Mouse (Mus musculus): Measurements from ENCODE around the gene Anapc15-ps. TPM values are rescaled to one million over a fixed set of nuclear protein-coding genes. Genes with fewer than 3 reads are reported as not detected.

Gene Anapc15-ps
- polyA plus RNA-seq, 1 experiment from 2014 or later, result not detected

DNA sequence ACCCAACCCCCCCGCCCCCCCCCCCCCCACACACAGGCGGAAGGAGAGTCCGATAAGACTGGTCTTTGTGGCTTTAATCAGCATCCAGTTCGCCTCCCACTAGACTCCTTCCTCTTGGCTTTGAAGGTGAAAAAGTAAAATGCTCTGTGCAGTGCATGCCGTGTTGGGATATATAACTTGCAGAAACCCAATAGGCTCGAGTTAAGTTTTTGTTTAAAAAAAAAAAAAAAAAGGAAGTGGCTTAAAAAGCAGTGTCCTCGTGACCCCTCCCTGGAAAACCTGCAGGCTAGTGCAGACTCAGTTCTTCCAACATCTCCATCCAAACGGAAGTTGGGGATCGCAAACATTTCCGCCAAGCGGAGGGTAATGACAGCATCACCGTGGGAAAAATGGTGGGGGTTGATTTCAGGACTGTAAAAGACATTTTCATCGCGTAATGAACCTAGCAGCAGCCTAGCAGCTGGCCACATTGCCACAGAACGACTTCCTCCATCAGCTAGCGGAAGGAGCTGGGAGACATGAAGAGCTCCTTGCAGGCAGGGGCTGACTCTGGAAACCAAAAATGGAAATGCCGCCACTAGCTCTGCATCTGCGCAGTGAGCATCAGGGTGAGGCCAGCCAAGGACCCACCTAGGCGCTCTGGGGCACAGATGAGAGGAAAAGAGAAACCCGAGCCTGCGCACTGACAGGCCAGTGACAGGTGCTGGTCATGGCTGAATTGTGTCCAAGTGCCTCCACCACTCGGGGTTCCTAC is 4.3 kb upstream of the Anapc15-ps start:
- no peak for TF ChIP-seq CTCF (IDR thresholded peaks at IDR 0.05; ENCODE audit: low read depth)
- H3K27me3 ChIP-seq (ENCODE audit: insufficient read depth, low read length), result no peaks in the 10 kb centered on the region
- 31% methylated on average over 22 of the region's 22 CpGs for WGBS
- H3K9me3 ChIP-seq (replicated peaks; ENCODE audit: low read length), result no peaks in the 10 kb centered on the region
- no peaks in the 10 kb centered on the region for H3K36me3 ChIP-seq (ENCODE audit: insufficient read depth, low read length)
- H3K4me1 ChIP-seq (replicated peaks; ENCODE audit: insufficient read depth, low read length), result peaks cover 8% of the 10 kb centered on the region; the same call in 1 of the 2 replicates
- peak; percentile 51 for DNase-seq (ENCODE audit: low spot score)
- ATAC-seq (replicated peaks; ENCODE audit: low FRiP score, low read depth), result 0 out of 2 replicates have a peak, but pooled peaks have one; percentile 39
- H3K4me3 ChIP-seq (replicated peaks; ENCODE audit: low read depth, low read length), result peak overlapping the region; percentile 9; the same call in 1 of the 2 replicates
- peak overlapping the region; percentile 27; the same call in 1 of the 2 replicates for H3K27ac ChIP-seq
- H3K9ac ChIP-seq (ENCODE audit: low read depth, low read length), result no peak overlapping the region
- H3K4me2 ChIP-seq (ENCODE audit: low read length), result peak overlapping the region; percentile 51

DNA sequence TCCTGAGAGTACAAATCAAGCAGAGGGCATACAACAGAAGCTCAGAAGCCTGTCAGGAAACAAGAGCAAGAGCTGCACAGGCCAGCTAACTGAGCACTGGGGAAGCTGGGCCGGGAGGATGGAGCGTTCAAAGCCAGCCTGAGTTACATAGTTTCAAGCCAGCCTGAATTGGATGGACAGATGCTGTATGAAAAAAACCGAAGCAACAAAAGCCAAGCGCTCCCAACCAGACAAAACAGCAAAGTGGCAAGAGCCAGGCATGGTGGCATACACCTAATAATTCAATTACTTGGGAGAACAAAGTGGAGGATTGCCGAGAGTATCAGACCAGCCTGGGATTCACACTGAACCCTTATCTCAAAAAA is 3.7 kb upstream of the Anapc15-ps start:
- Histone ChIP-seq H3K4me3 (replicated peaks; ENCODE audit: low read depth, low read length) (no peak overlapping the region), H3K9me3 (replicated peaks; ENCODE audit: low read length) (no peaks in the 10 kb centered on the region), H3K4me2 (ENCODE audit: low read length) (peak overlapping the region; percentile 51; the same call in 1 of the 2 replicates), H3K27ac (no peak overlapping the region), H3K36me3 (ENCODE audit: insufficient read depth, low read length) (no peaks in the 10 kb centered on the region), H3K4me1 (replicated peaks; ENCODE audit: insufficient read depth, low read length) (peaks cover 8% of the 10 kb centered on the region; the same call in 1 of the 2 replicates), H3K9ac (ENCODE audit: low read depth, low read length) (no peak overlapping the region), H3K27me3 (ENCODE audit: insufficient read depth, low read length) (no peaks in the 10 kb centered on the region)
- TF ChIP-seq CTCF (IDR thresholded peaks at IDR 0.05; ENCODE audit: low read depth), result no peak
- WGBS, result 68% methylated on average over 5 of the region's 5 CpGs
- ATAC-seq (replicated peaks; ENCODE audit: low FRiP score, low read depth), result no peak
- DNase-seq (ENCODE audit: low spot score), result no peak

DNA sequence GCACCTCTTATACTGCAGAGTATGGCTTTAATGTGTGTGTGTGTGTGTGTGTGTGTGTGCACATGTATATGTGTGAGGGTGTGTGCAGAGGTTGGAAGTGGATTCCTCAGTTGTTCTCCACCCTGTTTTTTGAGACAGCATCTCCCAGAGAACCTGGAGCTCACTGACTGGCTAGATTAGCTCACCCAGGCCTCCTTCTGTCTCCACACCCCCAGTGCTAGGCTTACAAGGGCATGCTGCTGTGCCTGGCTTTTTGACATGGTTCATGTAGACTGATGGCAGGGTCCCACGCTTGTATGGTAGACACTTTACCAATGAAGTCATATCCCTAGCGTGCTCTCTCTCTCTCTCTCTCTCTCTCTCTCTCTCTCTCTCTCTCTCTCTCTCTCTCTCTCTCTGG is 3.1 kb upstream of the Anapc15-ps start:
- no peak overlapping the region for H3K9ac ChIP-seq (ENCODE audit: low read depth, low read length)
- H3K27me3 ChIP-seq (ENCODE audit: insufficient read depth, low read length), result no peaks in the 10 kb centered on the region
- ATAC-seq (replicated peaks; ENCODE audit: low FRiP score, low read depth), result no peak
- no peaks in the 10 kb centered on the region for H3K36me3 ChIP-seq (ENCODE audit: insufficient read depth, low read length)
- H3K4me2 ChIP-seq (ENCODE audit: low read length), result no peak overlapping the region
- H3K4me1 ChIP-seq (replicated peaks; ENCODE audit: insufficient read depth, low read length), result peaks cover 8% of the 10 kb centered on the region; the same call in 1 of the 2 replicates
- H3K27ac ChIP-seq, result no peak overlapping the region
- no peak for TF ChIP-seq CTCF (IDR thresholded peaks at IDR 0.05; ENCODE audit: low read depth)
- no peak for DNase-seq (ENCODE audit: low spot score)
- no peak overlapping the region for H3K4me3 ChIP-seq (replicated peaks; ENCODE audit: low read depth, low read length)
- H3K9me3 ChIP-seq (replicated peaks; ENCODE audit: low read length), result no peaks in the 10 kb centered on the region
- WGBS, result 94% methylated on average over 2 of the region's 2 CpGs

DNA sequence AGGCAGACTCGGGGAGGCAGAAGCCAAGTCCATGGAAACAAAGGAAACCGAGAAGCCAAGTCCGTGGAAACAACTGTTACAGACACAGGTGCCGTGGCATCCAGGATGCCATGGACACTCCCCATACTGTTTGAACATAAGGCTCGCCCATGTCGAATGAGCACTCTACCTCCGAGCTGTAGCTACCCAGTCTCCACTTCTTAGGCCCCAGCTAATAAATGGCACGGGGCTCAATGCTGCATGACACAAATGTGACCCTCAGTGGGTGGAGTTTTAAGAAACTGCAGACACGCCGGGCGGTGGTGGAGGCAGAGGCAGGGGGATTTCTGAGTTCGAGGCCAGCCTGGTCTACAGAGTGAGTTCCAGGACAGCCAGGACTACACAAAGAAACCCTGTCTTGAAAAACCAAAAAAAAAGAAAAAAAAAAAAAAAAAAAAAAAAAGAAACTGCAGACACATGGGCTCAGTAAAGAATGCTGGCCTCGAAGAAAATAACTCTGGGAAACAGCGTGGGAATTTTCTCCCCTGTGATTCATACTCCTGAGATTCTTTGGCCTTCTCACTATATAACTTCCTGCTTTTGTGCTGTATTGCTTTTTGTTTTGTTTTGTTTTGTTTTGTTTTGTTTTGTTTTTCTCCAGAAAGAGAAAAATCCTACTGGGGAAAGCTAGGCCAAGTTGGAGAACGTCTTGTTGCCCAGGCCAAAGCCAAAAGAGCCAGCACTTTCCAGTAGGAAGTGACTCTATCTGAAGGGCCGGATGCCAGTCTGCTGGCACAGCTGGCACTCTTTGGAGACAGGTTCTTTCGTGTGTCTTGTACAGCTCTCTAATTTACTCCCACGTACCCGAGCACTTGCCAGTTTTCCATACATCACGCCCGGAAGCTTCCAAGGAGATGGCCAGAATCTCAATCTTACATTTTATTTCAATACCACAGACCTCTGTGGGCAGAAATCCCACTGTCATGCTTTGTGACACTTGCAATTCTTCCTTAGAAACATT is 2.2 kb downstream of the Anapc15-ps start:
- 83% methylated on average over 21 of the region's 21 CpGs for WGBS

DNA sequence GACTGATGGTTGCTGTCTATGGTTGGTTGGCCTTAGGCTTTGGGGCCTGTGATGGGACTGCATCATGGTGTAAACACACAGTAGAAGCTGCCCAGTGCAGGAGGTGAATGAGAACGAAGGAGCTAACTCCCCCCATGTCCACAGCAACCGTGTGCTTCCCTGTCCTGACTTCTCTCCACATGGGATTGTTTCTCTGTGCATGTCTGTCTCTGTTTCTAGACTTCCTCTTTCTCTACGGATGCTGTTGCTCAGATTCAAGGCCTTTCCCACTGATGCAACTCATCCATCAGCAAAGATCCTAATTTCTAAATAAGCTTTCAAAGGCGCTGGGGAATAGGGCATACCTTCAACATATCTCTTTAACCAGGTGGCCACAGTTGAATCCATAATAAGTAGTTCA is 3.4 kb downstream of the Anapc15-ps start:
- H3K27ac ChIP-seq, result no peak overlapping the region
- DNase-seq (ENCODE audit: low spot score) (no peak), ATAC-seq (replicated peaks; ENCODE audit: low FRiP score, low read depth) (no peak)
- TF ChIP-seq CTCF (IDR thresholded peaks at IDR 0.05; ENCODE audit: low read depth), result no peak
- H3K4me1 ChIP-seq (replicated peaks; ENCODE audit: insufficient read depth, low read length), result no peaks in the 10 kb centered on the region
- no peak overlapping the region for H3K4me2 ChIP-seq (ENCODE audit: low read length)
- H3K36me3 ChIP-seq (ENCODE audit: insufficient read depth, low read length), result no peaks in the 10 kb centered on the region
- WGBS, result 84% methylated on average over 4 of the region's 4 CpGs
- no peaks in the 10 kb centered on the region for H3K9me3 ChIP-seq (replicated peaks; ENCODE audit: low read length)
- H3K4me3 ChIP-seq (replicated peaks; ENCODE audit: low read depth, low read length), result no peak overlapping the region
- no peaks in the 10 kb centered on the region for H3K27me3 ChIP-seq (ENCODE audit: insufficient read depth, low read length)
- H3K9ac ChIP-seq (ENCODE audit: low read depth, low read length), result no peak overlapping the region

More for the DNA sequence above, 2.2 kb downstream of the Anapc15-ps start:
- no peaks in the 10 kb centered on the region for H3K4me1 ChIP-seq (replicated peaks; ENCODE audit: insufficient read depth, low read length)
- H3K27ac ChIP-seq, result no peak overlapping the region
- no peaks in the 10 kb centered on the region for H3K9me3 ChIP-seq (replicated peaks; ENCODE audit: low read length)
- no peaks in the 10 kb centered on the region for H3K27me3 ChIP-seq (ENCODE audit: insufficient read depth, low read length)
- H3K9ac ChIP-seq (ENCODE audit: low read depth, low read length), result no peak overlapping the region
- no peak overlapping the region for H3K4me2 ChIP-seq (ENCODE audit: low read length)
- no peak for TF ChIP-seq CTCF (IDR thresholded peaks at IDR 0.05; ENCODE audit: low read depth)
- no peaks in the 10 kb centered on the region for H3K36me3 ChIP-seq (ENCODE audit: insufficient read depth, low read length)
- DNase-seq (ENCODE audit: low spot score) (no peak), ATAC-seq (replicated peaks; ENCODE audit: low FRiP score, low read depth) (no peak)
- H3K4me3 ChIP-seq (replicated peaks; ENCODE audit: low read depth, low read length), result no peak overlapping the region

DNA sequence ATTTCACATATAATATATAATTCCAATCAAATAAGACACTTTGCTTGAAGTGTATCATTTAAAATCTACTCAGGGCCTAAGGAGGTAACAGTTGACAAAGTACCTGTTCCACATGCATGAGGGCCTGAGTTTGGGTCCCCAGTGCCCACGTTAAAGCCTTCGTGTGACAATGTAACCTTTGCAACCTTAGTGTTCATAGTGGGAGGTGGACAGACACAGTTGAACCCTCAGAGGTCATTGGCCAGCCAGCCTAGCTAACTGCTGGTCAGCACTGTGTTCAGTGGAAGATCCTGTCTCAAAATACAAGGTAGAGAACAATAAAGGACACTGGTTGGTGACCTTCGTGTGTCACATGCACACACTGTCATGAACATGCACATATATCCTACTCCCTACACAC is 4.2 kb downstream of the Anapc15-ps start:
- Histone ChIP-seq H3K4me1 (replicated peaks; ENCODE audit: insufficient read depth, low read length) (no peaks in the 10 kb centered on the region), H3K27ac (no peak overlapping the region), H3K27me3 (ENCODE audit: insufficient read depth, low read length) (no peaks in the 10 kb centered on the region), H3K4me3 (replicated peaks; ENCODE audit: low read depth, low read length) (no peak overlapping the region), H3K9me3 (replicated peaks; ENCODE audit: low read length) (no peaks in the 10 kb centered on the region), H3K36me3 (ENCODE audit: insufficient read depth, low read length) (no peaks in the 10 kb centered on the region), H3K4me2 (ENCODE audit: low read length) (no peak overlapping the region), H3K9ac (ENCODE audit: low read depth, low read length) (no peak overlapping the region)
- DNase-seq (ENCODE audit: low spot score), result no peak
- ATAC-seq (replicated peaks; ENCODE audit: low FRiP score, low read depth), result no peak
- 70% methylated on average over 3 of the region's 3 CpGs for WGBS
- no peak for TF ChIP-seq CTCF (IDR thresholded peaks at IDR 0.05; ENCODE audit: low read depth)
